Mouse (Mus musculus) testis, postnatal 14 days (tissue): ENCODE measurements around the gene Apbb2.

Source experiments
- DNase-seq: peaks from one replicate; pipeline ENCODE4 v3.0.0; 2021; ENCODE audit warnings: low spot score

Apbb2 gene

DNA sequence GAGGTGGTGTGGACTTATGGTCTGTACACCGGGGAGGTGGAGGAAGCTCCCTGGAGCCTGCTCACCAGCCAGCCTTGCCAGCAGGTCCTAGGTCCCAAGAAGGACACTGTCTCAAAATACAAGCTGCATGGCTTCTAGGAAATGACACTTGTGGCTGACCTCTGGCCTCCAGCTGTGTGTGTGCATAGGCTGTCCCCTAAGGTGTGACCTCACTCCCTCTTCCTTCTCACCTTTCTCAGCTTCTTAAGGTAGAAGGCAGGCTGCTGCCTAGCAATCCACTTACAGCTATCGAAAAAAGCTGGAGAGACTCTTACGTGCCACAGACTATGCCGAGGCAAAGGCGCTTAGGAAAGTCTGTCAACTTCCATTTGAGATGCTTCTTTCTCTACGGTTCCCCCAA lies 142.8 kb downstream of the Apbb2 start:
- DNase-seq: no peak

- DNase-seq: no peak
Observed at GRCm38 (mm10) chr5:66474153-66474552, 144.4 kb downstream of the Apbb2 start.

DNA sequence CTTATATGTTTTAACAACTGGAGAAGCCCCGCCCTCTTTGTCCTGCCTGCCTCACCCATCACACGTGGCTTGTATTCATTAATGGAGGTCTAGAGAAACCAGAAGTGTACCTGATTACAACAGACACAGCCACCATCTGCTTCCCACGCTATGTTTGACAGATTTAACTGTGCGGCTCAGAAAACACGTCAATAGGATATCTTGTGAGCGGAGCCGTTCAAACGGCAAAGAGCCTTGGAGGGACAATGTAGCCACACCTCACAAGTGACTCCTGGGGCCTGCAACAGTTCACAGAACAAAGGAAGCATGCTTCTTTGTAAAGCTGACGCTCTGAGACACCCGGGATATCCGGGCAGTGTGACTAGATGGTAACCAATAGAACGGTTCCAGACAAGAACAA lies 145.0 kb downstream of the Apbb2 start:
- DNase-seq: no peak

DNA sequence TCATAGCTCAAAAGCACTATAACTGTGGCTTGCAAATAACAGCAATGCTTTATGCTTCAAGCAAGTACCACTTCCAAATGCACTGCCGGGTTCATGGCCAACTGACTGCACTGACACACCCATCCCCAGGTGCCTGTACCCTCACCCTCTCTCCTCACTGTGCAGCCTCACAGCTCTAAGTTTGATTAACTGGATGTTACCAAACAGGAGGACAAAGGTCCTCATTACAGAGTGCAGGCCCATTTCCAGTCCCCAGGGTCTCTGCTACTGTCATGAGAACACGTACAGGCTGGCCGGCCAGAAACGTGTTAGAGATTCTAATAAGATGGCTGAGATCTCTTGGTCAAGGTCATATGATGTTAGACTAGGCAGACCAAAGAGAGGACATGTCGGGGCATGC lies 147.7 kb downstream of the Apbb2 start:
- DNase-seq: no peak

- no peak for DNase-seq
Observed at GRCm38 (mm10) chr5:66469685-66470084, 148.9 kb downstream of the Apbb2 start.

DNA sequence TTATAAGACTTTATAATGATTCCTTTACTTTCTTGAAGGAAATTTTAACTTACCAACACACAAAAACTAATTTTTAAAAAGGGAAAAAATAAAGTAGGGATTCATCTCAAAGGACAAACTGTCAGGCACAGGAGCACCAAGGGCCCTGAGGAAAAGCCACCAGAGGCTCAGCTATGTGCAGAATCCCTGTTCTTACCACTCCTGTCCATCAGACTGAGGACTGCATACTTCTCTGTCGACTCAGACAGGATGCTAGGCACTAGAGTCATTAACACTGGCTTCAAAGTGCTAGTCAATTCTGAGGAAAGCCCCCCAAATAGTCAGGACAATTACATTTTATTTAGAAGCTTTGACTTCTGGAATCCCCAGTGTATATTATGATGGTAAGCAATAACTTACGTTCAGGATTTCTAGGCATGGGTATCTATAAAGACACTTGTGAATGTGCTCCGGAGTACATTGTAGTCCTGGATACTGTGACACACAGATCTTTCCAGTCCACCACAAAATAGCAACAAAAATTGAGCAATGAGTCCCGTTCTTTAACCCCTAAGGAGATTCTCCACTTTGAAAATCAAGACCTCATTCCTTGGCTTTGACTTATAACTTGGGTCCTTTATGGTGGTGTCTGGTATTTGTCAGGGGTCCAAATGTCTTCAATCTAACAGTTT lies 150.1 kb downstream of the Apbb2 start:
- no peak for DNase-seq

DNA sequence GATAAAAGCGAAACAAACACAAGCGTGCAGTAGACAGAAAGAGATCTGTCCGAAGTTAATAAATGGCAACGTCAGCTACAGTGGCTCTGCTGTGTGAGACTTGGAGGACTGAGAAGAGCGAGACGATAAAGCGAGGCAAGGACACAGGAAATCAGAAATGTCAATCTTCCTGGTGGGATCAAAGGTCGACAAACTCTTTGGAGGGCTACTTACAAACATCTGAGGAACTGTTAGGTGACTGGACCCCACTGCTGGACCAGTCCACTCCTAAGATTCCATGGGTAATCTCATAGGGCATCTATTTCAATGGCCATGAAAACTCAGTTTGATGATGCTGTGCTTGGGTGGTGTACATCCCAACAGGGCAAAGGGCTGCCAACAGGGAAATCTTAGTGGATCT lies 155.9 kb downstream of the Apbb2 start:
- DNase-seq: no peak

DNA sequence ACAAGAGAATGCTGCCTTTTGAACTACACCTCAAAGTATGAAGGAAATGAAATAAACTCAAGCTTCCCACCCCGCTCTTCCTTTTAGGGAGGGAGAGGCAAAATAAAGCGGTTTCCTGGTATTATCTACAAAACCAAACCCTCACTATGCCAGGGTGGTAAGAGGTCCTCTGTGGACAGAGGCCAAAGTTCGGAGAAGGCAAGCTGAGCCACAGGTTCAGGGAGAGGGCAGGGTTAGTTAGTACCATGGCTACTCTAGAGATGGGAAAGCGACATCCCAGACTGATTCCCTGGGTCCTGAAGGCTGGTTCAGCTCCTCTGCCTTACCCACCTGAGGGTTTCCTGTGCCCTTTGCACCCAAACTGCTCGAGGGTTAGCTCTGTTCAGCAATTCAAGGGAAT lies 159.7 kb downstream of the Apbb2 start:
- DNase-seq: no peak

DNA sequence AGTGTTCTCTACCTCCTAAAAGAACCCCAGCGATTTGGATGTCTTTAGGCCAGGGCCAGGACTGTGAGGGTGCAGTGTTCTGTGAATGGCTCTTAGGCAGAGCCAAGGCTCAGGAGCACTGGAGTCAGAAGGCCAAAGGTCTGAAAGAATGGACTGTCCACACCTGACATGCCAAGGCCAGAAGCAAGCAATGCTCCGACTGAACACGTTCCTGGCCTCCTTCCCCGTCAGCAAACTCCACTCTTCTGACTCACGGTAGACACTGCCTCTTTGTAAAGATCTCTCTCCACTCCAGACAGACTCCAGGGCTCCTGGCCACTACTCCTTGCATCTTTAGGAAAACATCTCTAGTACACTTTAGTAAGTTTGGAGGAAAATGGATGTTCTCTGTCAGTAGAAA lies 163.3 kb downstream of the Apbb2 start:
- no peak for DNase-seq

GRCm38 (mm10) chr5:66454826-66455225 lies 163.8 kb downstream of the Apbb2 start:
- no peak for DNase-seq

GRCm38 (mm10) chr5:66453106-66453505 lies 165.5 kb downstream of the Apbb2 start:
- DNase-seq: no peak

DNA sequence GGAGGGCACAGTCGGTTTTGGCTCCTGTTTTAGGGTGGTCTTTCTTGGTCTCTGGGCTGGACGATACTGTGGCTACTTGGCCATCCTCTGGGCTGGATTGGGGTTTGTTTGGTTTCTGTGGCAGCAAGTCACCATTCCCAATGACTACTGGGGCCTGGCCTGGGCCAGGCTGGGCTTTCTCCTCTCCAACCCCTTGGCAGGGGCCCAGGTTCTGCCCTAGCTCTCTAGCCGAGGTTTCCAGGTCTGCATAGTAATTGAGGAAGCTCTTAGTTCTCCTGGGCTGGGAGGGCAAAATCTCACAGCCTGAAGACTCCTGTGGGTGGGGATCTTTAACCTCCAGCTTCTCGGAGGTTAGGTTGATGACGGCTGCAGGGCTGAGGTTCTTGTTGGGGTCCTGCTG lies 167.0 kb downstream of the Apbb2 start:
- no peak for DNase-seq

GRCm38 (mm10) chr5:66445497-66445896 lies 173.1 kb downstream of the Apbb2 start:
- no peak for DNase-seq

GRCm38 (mm10) chr5:66442260-66442659 lies 176.3 kb downstream of the Apbb2 start:
- no peak for DNase-seq

GRCm38 (mm10) chr5:66436791-66437246 lies 181.8 kb downstream of the Apbb2 start:
- no peak for DNase-seq

DNA sequence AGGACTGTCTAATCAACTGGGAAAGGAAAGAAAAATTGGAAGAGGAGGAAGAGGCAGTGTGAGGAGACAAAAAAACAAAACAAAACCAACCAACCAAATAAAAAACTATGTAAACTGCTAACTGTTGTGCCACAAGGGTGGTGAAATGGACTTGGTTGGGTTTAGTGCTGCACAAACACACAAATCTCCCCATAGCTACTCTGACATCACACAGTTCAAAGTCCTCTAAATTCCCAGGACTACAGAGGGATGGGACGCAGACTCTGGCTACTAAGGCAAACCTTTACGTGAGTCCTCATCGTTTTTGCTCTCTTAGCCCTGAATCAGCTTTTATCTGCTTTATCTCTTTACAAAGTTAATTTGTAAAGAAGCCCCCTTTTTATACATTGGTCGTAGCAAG lies 183.4 kb downstream of the Apbb2 start:
- no peak for DNase-seq

GRCm38 (mm10) chr5:66429076-66429475 lies 189.5 kb downstream of the Apbb2 start:
- no peak for DNase-seq

DNA sequence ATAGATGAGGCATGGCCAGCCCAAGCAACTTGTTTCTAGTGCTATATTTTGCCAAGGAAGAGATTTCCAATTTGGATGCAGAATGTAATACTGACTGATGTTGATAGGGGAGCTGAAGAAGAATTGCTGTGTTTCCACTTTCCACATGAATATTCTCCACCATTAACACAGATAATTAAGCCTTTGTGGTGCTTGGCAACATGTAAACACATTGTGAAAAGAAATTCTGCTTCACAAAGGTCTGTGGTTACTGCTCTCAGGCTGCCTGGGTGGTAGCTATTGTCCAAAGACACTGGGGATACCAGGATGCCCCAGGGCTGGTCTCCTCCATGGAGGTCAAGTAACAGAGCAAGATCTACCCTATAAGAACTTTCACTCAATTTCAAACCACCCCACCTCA lies 190.5 kb downstream of the Apbb2 start:
- no peak for DNase-seq

DNA sequence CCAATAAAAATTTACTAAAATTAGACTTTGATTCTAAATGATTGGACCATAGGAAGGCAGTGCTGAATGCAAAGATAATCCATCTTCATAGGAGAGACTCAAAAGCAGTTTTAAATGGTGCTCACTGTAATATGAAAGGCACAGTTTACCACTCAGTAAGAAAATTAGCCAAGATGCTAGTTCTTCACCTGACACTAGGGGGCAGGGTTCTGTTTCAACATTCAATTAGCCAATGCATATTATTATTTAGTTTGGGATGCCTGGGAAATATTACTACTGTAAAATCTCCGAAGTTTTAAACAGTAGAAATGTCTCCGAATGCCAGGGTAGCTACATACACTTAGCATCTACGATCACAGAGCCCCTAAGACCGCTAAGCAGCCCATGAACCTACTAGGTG lies 194.7 kb downstream of the Apbb2 start:
- DNase-seq: no peak

GRCm38 (mm10) chr5:66423466-66423865 lies 195.1 kb downstream of the Apbb2 start:
- no peak for DNase-seq

GRCm38 (mm10) chr5:66421954-66422353 lies 196.6 kb downstream of the Apbb2 start:
- no peak for DNase-seq

- no peak for DNase-seq
Observed at GRCm38 (mm10) chr5:66421230-66421629, 197.4 kb downstream of the Apbb2 start.

- DNase-seq: no peak
Observed at GRCm38 (mm10) chr5:66420011-66420410, 198.6 kb downstream of the Apbb2 start.

- DNase-seq: no peak
Observed at GRCm38 (mm10) chr5:66417289-66417688, 201.3 kb downstream of the Apbb2 start.
